Mouse (Mus musculus): ENCODE measurements at regions not wholly inside any gene's neighbourhood (a gene's known extent, or its start where the extent isn't known, plus 50 kb on each side); places are given as distances from the start of the nearest gene placed in this dataset.
A peak's percentile ranks its signal among the peaks of the same experiment; 100 is the strongest.

GRCm38 (mm10) chr13:54301110-54301509 is 70.0 kb upstream of the Cplx2 start:
- peaks cover 73% of the 10 kb centered on the region for H3K27me3 ChIP-seq (ENCODE audit: insufficient read depth, low read length)
- H3K4me3 ChIP-seq (replicated peaks; ENCODE audit: low read length): no peak overlapping the region
- H3K9me3 ChIP-seq (ENCODE audit: low read length): no peaks in the 10 kb centered on the region
- no peaks in the 10 kb centered on the region for H3K36me3 ChIP-seq (ENCODE audit: insufficient read depth, low read length)
- no peak for TF ChIP-seq NANOG (IDR thresholded peaks at IDR 0.05; ENCODE audit: borderline replicate concordance, low read length)
- TF ChIP-seq CTCF (conservative IDR thresholded peaks at IDR 0.05; ENCODE audit: low read length): peak; percentile 6; the same call in 1 of the 2 replicates
- no peak for TF ChIP-seq POU5F1 (IDR thresholded peaks at IDR 0.05; ENCODE audit: borderline replicate concordance, low read length)
- peaks cover 15% of the 10 kb centered on the region for H3K4me1 ChIP-seq (replicated peaks; ENCODE audit: low read depth, low read length)

- H3K4me3 ChIP-seq (replicated peaks; ENCODE audit: low read length): no peak overlapping the region
- TF ChIP-seq CTCF (conservative IDR thresholded peaks at IDR 0.05; ENCODE audit: low read length) (no peak), NANOG (IDR thresholded peaks at IDR 0.05; ENCODE audit: borderline replicate concordance, low read length) (no peak), POU5F1 (IDR thresholded peaks at IDR 0.05; ENCODE audit: borderline replicate concordance, low read length) (no peak)
- H3K4me1 ChIP-seq (replicated peaks; ENCODE audit: low read depth, low read length): peaks cover 15% of the 10 kb centered on the region
- peaks cover 74% of the 10 kb centered on the region for H3K27me3 ChIP-seq (ENCODE audit: insufficient read depth, low read length)
- no peaks in the 10 kb centered on the region for H3K9me3 ChIP-seq (ENCODE audit: low read length)
- no peaks in the 10 kb centered on the region for H3K36me3 ChIP-seq (ENCODE audit: insufficient read depth, low read length)
Observed at GRCm38 (mm10) chr13:54301677-54302076, 69.5 kb upstream of the Cplx2 start.

GRCm38 (mm10) chr13:54302351-54303070 is 68.6 kb upstream of the Cplx2 start:
- Histone ChIP-seq H3K4me1 (replicated peaks; ENCODE audit: low read depth, low read length) (peaks cover 15% of the 10 kb centered on the region), H3K36me3 (ENCODE audit: insufficient read depth, low read length) (no peaks in the 10 kb centered on the region), H3K27me3 (ENCODE audit: insufficient read depth, low read length) (peaks cover 75% of the 10 kb centered on the region), H3K4me3 (replicated peaks; ENCODE audit: low read length) (peak overlapping the region; percentile 86), H3K9me3 (ENCODE audit: low read length) (no peaks in the 10 kb centered on the region)
- TF ChIP-seq POU5F1 (IDR thresholded peaks at IDR 0.05; ENCODE audit: borderline replicate concordance, low read length) (no peak), NANOG (IDR thresholded peaks at IDR 0.05; ENCODE audit: borderline replicate concordance, low read length) (no peak), CTCF (conservative IDR thresholded peaks at IDR 0.05; ENCODE audit: low read length) (no peak)

- Histone ChIP-seq H3K9me3 (ENCODE audit: low read length) (no peaks in the 10 kb centered on the region), H3K4me3 (replicated peaks; ENCODE audit: low read length) (peak overlapping the region; percentile 86), H3K27me3 (ENCODE audit: insufficient read depth, low read length) (peaks cover 79% of the 10 kb centered on the region), H3K36me3 (ENCODE audit: insufficient read depth, low read length) (no peaks in the 10 kb centered on the region), H3K4me1 (replicated peaks; ENCODE audit: low read depth, low read length) (peaks cover 15% of the 10 kb centered on the region)
- no peak for TF ChIP-seq NANOG (IDR thresholded peaks at IDR 0.05; ENCODE audit: borderline replicate concordance, low read length)
- no peak for TF ChIP-seq POU5F1 (IDR thresholded peaks at IDR 0.05; ENCODE audit: borderline replicate concordance, low read length)
- TF ChIP-seq CTCF (conservative IDR thresholded peaks at IDR 0.05; ENCODE audit: low read length): no peak
Observed at GRCm38 (mm10) chr13:54303071-54303924, 67.9 kb upstream of the Cplx2 start.

GRCm38 (mm10) chr13:54304251-54304650 is 66.9 kb upstream of the Cplx2 start:
- Histone ChIP-seq H3K4me1 (replicated peaks; ENCODE audit: low read depth, low read length) (peaks cover 15% of the 10 kb centered on the region), H3K9me3 (ENCODE audit: low read length) (no peaks in the 10 kb centered on the region), H3K36me3 (ENCODE audit: insufficient read depth, low read length) (no peaks in the 10 kb centered on the region), H3K27me3 (ENCODE audit: insufficient read depth, low read length) (peaks cover 72% of the 10 kb centered on the region), H3K4me3 (replicated peaks; ENCODE audit: low read length) (no peak overlapping the region)
- TF ChIP-seq NANOG (IDR thresholded peaks at IDR 0.05; ENCODE audit: borderline replicate concordance, low read length) (no peak), CTCF (conservative IDR thresholded peaks at IDR 0.05; ENCODE audit: low read length) (no peak), POU5F1 (IDR thresholded peaks at IDR 0.05; ENCODE audit: borderline replicate concordance, low read length) (no peak)

GRCm38 (mm10) chr13:54308591-54308990 is 62.6 kb upstream of the Cplx2 start:
- peaks cover 6% of the 10 kb centered on the region; the same call in 1 of the 2 replicates for H3K4me1 ChIP-seq (replicated peaks; ENCODE audit: low read depth, low read length)
- no peaks in the 10 kb centered on the region for H3K9me3 ChIP-seq (ENCODE audit: low read length)
- no peaks in the 10 kb centered on the region for H3K36me3 ChIP-seq (ENCODE audit: insufficient read depth, low read length)
- H3K4me3 ChIP-seq (replicated peaks; ENCODE audit: low read length): no peak overlapping the region
- peaks cover 72% of the 10 kb centered on the region for H3K27me3 ChIP-seq (ENCODE audit: insufficient read depth, low read length)
- no peak for TF ChIP-seq CTCF (conservative IDR thresholded peaks at IDR 0.05; ENCODE audit: low read length)
- no peak for TF ChIP-seq POU5F1 (IDR thresholded peaks at IDR 0.05; ENCODE audit: borderline replicate concordance, low read length)
- no peak for TF ChIP-seq NANOG (IDR thresholded peaks at IDR 0.05; ENCODE audit: borderline replicate concordance, low read length)

- no peaks in the 10 kb centered on the region for H3K4me1 ChIP-seq (replicated peaks; ENCODE audit: low read depth, low read length)
- H3K9me3 ChIP-seq (ENCODE audit: low read length): peaks cover 2% of the 10 kb centered on the region; the same call in 1 of the 2 replicates
- H3K27me3 ChIP-seq (ENCODE audit: insufficient read depth, low read length): peaks cover 65% of the 10 kb centered on the region
- H3K4me3 ChIP-seq (replicated peaks; ENCODE audit: low read length): no peak overlapping the region
- TF ChIP-seq NANOG (IDR thresholded peaks at IDR 0.05; ENCODE audit: borderline replicate concordance, low read length) (no peak), CTCF (conservative IDR thresholded peaks at IDR 0.05; ENCODE audit: low read length) (no peak), POU5F1 (IDR thresholded peaks at IDR 0.05; ENCODE audit: borderline replicate concordance, low read length) (no peak)
- no peaks in the 10 kb centered on the region for H3K36me3 ChIP-seq (ENCODE audit: insufficient read depth, low read length)
Observed at GRCm38 (mm10) chr13:54309354-54309753, 61.8 kb upstream of the Cplx2 start.

- Histone ChIP-seq H3K4me3 (replicated peaks; ENCODE audit: low read length) (no peak overlapping the region), H3K36me3 (ENCODE audit: insufficient read depth, low read length) (no peaks in the 10 kb centered on the region), H3K4me1 (replicated peaks; ENCODE audit: low read depth, low read length) (no peaks in the 10 kb centered on the region), H3K9me3 (ENCODE audit: low read length) (peaks cover 6% of the 10 kb centered on the region; the same call in 1 of the 2 replicates), H3K27me3 (ENCODE audit: insufficient read depth, low read length) (peaks cover 65% of the 10 kb centered on the region)
- TF ChIP-seq CTCF (conservative IDR thresholded peaks at IDR 0.05; ENCODE audit: low read length) (no peak), NANOG (IDR thresholded peaks at IDR 0.05; ENCODE audit: borderline replicate concordance, low read length) (no peak), POU5F1 (IDR thresholded peaks at IDR 0.05; ENCODE audit: borderline replicate concordance, low read length) (no peak)
Observed at GRCm38 (mm10) chr13:54310144-54310543, 61.0 kb upstream of the Cplx2 start.
